ENCODE assay signal across 24 mouse cellular contexts in the genomic region with DNA sequence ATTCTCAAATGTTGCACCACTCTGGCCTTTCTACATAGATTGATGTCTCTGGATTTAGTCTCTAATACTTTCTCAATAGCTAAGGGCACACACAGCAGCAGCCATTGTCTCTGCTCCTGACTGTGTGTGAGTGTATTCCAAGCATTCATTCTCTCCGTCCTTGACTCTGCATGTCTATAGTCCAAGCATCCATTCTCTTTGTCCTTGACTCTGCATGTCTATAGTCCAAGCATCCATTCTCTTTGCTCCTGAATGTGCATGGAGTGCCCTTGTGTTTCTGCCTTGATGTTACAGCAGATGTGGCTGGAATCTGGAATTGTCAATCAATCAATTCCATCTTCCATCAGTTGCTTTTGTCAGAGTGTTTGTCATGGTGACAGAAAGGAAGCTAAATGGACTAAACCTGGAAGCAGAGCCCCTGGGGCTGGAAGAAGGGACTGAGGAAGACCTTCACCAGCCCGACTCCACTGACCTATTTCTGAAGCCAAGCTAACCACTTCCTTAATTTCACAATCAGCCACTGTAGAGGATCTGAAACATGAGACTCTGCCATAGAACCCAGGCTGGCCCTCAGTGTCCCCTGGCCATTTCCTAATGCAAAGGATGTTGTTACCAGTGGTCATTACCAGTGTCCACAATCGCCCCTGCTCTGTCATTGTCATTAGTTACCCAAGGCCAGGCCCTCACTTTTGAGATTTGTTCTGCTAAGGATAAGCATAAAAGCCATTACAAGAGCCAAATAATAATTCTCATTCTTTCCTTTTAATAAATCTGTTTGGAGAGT. TPM values are rescaled to one million over a fixed set of nuclear protein-coding genes. Genes with fewer than 3 reads are reported as not detected.
A peak's percentile ranks its signal among the peaks of the same experiment; 100 is the strongest.
DNase-seq lines count a peak whose midpoint lies in the region; ATAC-seq and TF ChIP-seq lines count a peak whose summit lies in the region.
"Had no signal": no experiment of that assay in that cellular context is flagged by ENCODE, and none has a peak within 500 bp of the region (broad histone marks: within the 10 kb centered on the region; RNA-seq: fewer than 3 reads in every experiment).

No protein-coding gene starts in this region.

- no peaks in the 10 kb centered on the region for H3K4me1 ChIP-seq in lung, embryonic 14.5 days (ENCODE audit: insufficient read depth)
- H3K4me1 ChIP-seq: embryonic facial prominence, embryonic 12.5 days; neural tube, embryonic 13.5 days had no signal

- no peaks in the 10 kb centered on the region for H3K36me3 ChIP-seq in lung, embryonic 14.5 days (ENCODE audit: insufficient read depth)
- H3K36me3 ChIP-seq: embryonic facial prominence, embryonic 12.5 days; neural tube, embryonic 13.5 days had no signal

- H3K27me3 ChIP-seq in lung, embryonic 14.5 days (ENCODE audit: insufficient read depth, low read length), result no peaks in the 10 kb centered on the region
- H3K27me3 ChIP-seq: embryonic facial prominence, embryonic 12.5 days; neural tube, embryonic 13.5 days had no signal

- ATAC-seq in lung, embryonic 14.5 days (ENCODE audit: insufficient read depth), result no peak
- ATAC-seq in monocyte, adult 5-6 weeks (replicated peaks; ENCODE audit: insufficient number of reproducible peaks, low FRiP score, low TSS enrichment, poor library complexity, severe bottlenecking), result peak; percentile 91
- ATAC-seq: hindbrain, embryonic 16.5 days; midbrain, embryonic 16.5 days had no signal

- H3K9ac ChIP-seq in lung, embryonic 14.5 days, result no peak overlapping the region
- H3K9ac ChIP-seq: embryonic facial prominence, embryonic 12.5 days; neural tube, embryonic 13.5 days had no signal

- peak; percentile 10 for DNase-seq in adrenal gland, adult 2 months
- DNase-seq in adrenal gland, postnatal 36 days, result no peak
- peak; percentile 2 for DNase-seq in lung, embryonic 14.5 days
- no peak for DNase-seq in lung, postnatal 14 days
- DNase-seq in ZHBTc4 (ENCODE audit: low read depth, low spot score), result peak; percentile 77
- DNase-seq in cerebellum, postnatal 4 days (ENCODE audit: low spot score in 2 of 2), result no peak
- DNase-seq in layer of hippocampus, postnatal 10 days (ENCODE audit: low spot score in 2 of 2), result no peak
- DNase-seq: adrenal gland, postnatal 25 days; cerebellum, postnatal 10 days; retina, postnatal 1 day; spleen, adult 18-20 months; thymus, postnatal 4 days had no signal

- TF ChIP-seq CTCF in lung, embryonic 14.5 days (IDR thresholded peaks at IDR 0.05; ENCODE audit: low read depth), result no peak

- H3K9me3 ChIP-seq in lung, embryonic 14.5 days (ENCODE audit: low read depth, low read length), result no peaks in the 10 kb centered on the region
- H3K9me3 ChIP-seq: embryonic facial prominence, embryonic 12.5 days; neural tube, embryonic 13.5 days had no signal

- H3K27ac ChIP-seq in lung, embryonic 14.5 days (ENCODE audit: low read depth), result no peak overlapping the region
- H3K27ac ChIP-seq: embryonic facial prominence, embryonic 12.5 days; neural tube, embryonic 13.5 days had no signal

- no peak overlapping the region for H3K4me2 ChIP-seq in lung, embryonic 14.5 days
- H3K4me2 ChIP-seq: embryonic facial prominence, embryonic 12.5 days; heart, embryonic 11.5 days; liver, embryonic 11.5 days; neural tube, embryonic 13.5 days had no signal

- 57% methylated on average over 3 of the region's 3 CpGs for WGBS in lung, embryonic 14.5 days

- no peak overlapping the region for H3K4me3 ChIP-seq in lung, embryonic 14.5 days (ENCODE audit: low read depth, low read length)
- H3K4me3 ChIP-seq: embryonic facial prominence, embryonic 12.5 days; neural tube, embryonic 13.5 days had no signal

RNA-seq across cellular contexts. Expression of a gene that starts 13.8 kb away (rescaled TPM):
- total RNA-seq in adrenal gland, adult 2 months (2021), result under 1 TPM; 0.40 to 0.73 TPM
- polyA plus RNA-seq in adrenal gland, adult 2 months (2012; rRNA removed), result 0.04 and 0.16 TPM in 2 replicates
- under 1 TPM; 0.23 to 0.30 TPM for total RNA-seq in adrenal gland, postnatal 36 days (2021)
- polyA plus RNA-seq in lung, embryonic 14.5 days (2014; fragmentation: Nextera tagmentation; extraction: Ambion mirVana), result 0.07 and 0.20 TPM in 2 replicates
- total RNA-seq in monocyte, adult 5-6 weeks (2017), result 0.76 TPM in 1 of 3 replicates, not detected in the others
- total RNA-seq in layer of hippocampus, postnatal 10 days (2021), result 1 to 10 TPM in 1 of 2 experiments, under 1 TPM in 1; 0.58 to 1.3 TPM
- polyA plus RNA-seq: embryonic facial prominence, embryonic 12.5 days; heart, embryonic 11.5 days; hindbrain, embryonic 16.5 days; liver, embryonic 11.5 days; neural tube, embryonic 13.5 days had no signal

RNA-seq across cellular contexts. Expression of a gene that starts 15.3 kb away (rescaled TPM):
- total RNA-seq in adrenal gland, adult 2 months (2021), result not detected
- polyA plus RNA-seq in adrenal gland, adult 2 months (2012; rRNA removed), result 0.03 TPM in 1 of 2 replicates, not detected in the other
- total RNA-seq in adrenal gland, postnatal 36 days (2021), result not detected
- not detected in 2 replicates for polyA plus RNA-seq in lung, embryonic 14.5 days (2014; fragmentation: Nextera tagmentation; extraction: Ambion mirVana)
- total RNA-seq in monocyte, adult 5-6 weeks (2017), result 4.9 to 11.5 TPM (median 8.6 TPM) in 3 replicates
- not detected for total RNA-seq in layer of hippocampus, postnatal 10 days (2021)
- total RNA-seq: adrenal gland, postnatal 25 days; gastrocnemius, adult 8-10 months; heart, postnatal 25 days; left cerebral cortex, postnatal 36 days had no signal
- polyA plus RNA-seq: embryonic facial prominence, embryonic 12.5 days; heart, embryonic 11.5 days; liver, embryonic 11.5 days; testis, adult 2 months had no signal

RNA-seq across cellular contexts. Expression of a gene that starts 35.1 kb away (rescaled TPM):
- total RNA-seq in adrenal gland, adult 2 months (2021), result 100 to 1,000 TPM in 1 of 2 experiments, 10 to 100 TPM in 1; 67.3 to 144 TPM
- 59.2 and 66.0 TPM in 2 replicates for polyA plus RNA-seq in adrenal gland, adult 2 months (2012; rRNA removed)
- 10 to 100 TPM; 52.3 to 94.3 TPM for total RNA-seq in adrenal gland, postnatal 36 days (2021)
- 2.2 and 2.3 TPM in 2 replicates for polyA plus RNA-seq in lung, embryonic 14.5 days (2014; fragmentation: Nextera tagmentation; extraction: Ambion mirVana)
- 415 to 638 TPM (median 573 TPM) in 3 replicates for total RNA-seq in monocyte, adult 5-6 weeks (2017)
- 1 to 10 TPM; 1.3 to 2.3 TPM for total RNA-seq in layer of hippocampus, postnatal 10 days (2021)

RNA-seq across cellular contexts. Expression of a gene that starts 36.1 kb away (rescaled TPM):
- not detected for total RNA-seq in adrenal gland, adult 2 months (2021)
- not detected in 2 replicates for polyA plus RNA-seq in adrenal gland, adult 2 months (2012; rRNA removed)
- not detected for total RNA-seq in adrenal gland, postnatal 36 days (2021)
- polyA plus RNA-seq in lung, embryonic 14.5 days (2014; fragmentation: Nextera tagmentation; extraction: Ambion mirVana), result not detected in 2 replicates
- 0.19 TPM in 1 of 3 replicates, not detected in the others for total RNA-seq in monocyte, adult 5-6 weeks (2017)
- not detected for total RNA-seq in layer of hippocampus, postnatal 10 days (2021)
- total RNA-seq: adrenal gland, postnatal 25 days; gastrocnemius, adult 8-10 months; heart, postnatal 25 days; left cerebral cortex, postnatal 36 days had no signal
- polyA plus RNA-seq: embryonic facial prominence, embryonic 12.5 days; heart, embryonic 11.5 days; hindbrain, embryonic 16.5 days; kidney, embryonic 14.5 days; liver, embryonic 11.5 days; midbrain, embryonic 16.5 days; neural tube, embryonic 13.5 days had no signal

RNA-seq across cellular contexts. Expression of a gene that starts 53.2 kb away (rescaled TPM):
- total RNA-seq in adrenal gland, adult 2 months (2021), result 100 to 1,000 TPM in 1 of 2 experiments, 10 to 100 TPM in 1; 85.9 to 137 TPM
- polyA plus RNA-seq in adrenal gland, adult 2 months (2012; rRNA removed), result 134 and 150 TPM in 2 replicates
- total RNA-seq in adrenal gland, postnatal 36 days (2021), result 10 to 100 TPM; 56.2 to 89.4 TPM
- 2.0 TPM in 2 replicates for polyA plus RNA-seq in lung, embryonic 14.5 days (2014; fragmentation: Nextera tagmentation; extraction: Ambion mirVana)
- 387 to 602 TPM (median 587 TPM) in 3 replicates for total RNA-seq in monocyte, adult 5-6 weeks (2017)
- total RNA-seq in layer of hippocampus, postnatal 10 days (2021), result under 1 TPM; 0.64 to 0.69 TPM
- polyA plus RNA-seq: heart, embryonic 11.5 days; liver, embryonic 11.5 days; midbrain, embryonic 16.5 days had no signal

Comparison
In these comparisons a context has a peak if more than half of its experiments do, and no peak if none do; other contexts are left out.
1. DNase-seq: peak in adrenal gland, adult 2 months (single experiment), lung, embryonic 14.5 days (single experiment) and ZHBTc4 (single experiment); none in adrenal gland, postnatal 36 days (0 of 2), lung, postnatal 14 days (single experiment), cerebellum, postnatal 4 days (0 of 2) and layer of hippocampus, postnatal 10 days (0 of 2).
2. RNA of a gene that starts 35.1 kb away (total RNA-seq): 415 to 638 TPM in monocyte, adult 5-6 weeks, 67.3 to 144 TPM in adrenal gland, adult 2 months and 52.3 to 94.3 TPM in adrenal gland, postnatal 36 days; 1.3 to 2.3 TPM in layer of hippocampus, postnatal 10 days; every median in the first group is over 10 times any median in the second.